Mouse (Mus musculus): Measurements from ENCODE around the gene Catsper3. TPM values are rescaled to one million over a fixed set of nuclear protein-coding genes. Genes with fewer than 3 reads are reported as not detected.

Catsper3 gene
- under 1 TPM in 1 of 2 experiments, not detected in 1; 0.38 TPM for total RNA-seq (2021)

- no peak for DNase-seq
These were observed at the start of gene Catsper3 for GRCm38 (mm10) chr13:55784268-55784667. Gene Catsper3, plus strand, starts transcription at chr13:55784568.

GRCm38 (mm10) chr13:55737885-55738284, 46.5 kb upstream of the Catsper3 start:
- no peak for DNase-seq

GRCm38 (mm10) chr13:55742306-55742705, 42.1 kb upstream of the Catsper3 start:
- DNase-seq, result peak in 1 of 2 experiments; percentile 25

GRCm38 (mm10) chr13:55754380-55754779, 30.0 kb upstream of the Catsper3 start:
- no peak for DNase-seq

GRCm38 (mm10) chr13:55756789-55757188, 27.6 kb upstream of the Catsper3 start:
- DNase-seq, result no peak

GRCm38 (mm10) chr13:55757645-55758044, 26.7 kb upstream of the Catsper3 start:
- no peak for DNase-seq

GRCm38 (mm10) chr13:55760576-55760975, 23.8 kb upstream of the Catsper3 start:
- no peak for DNase-seq

GRCm38 (mm10) chr13:55761486-55761885, 22.9 kb upstream of the Catsper3 start:
- no peak for DNase-seq

- DNase-seq, result no peak
These were observed 10.0 kb upstream of the Catsper3 start for GRCm38 (mm10) chr13:55774352-55774751.

- DNase-seq, result no peak
These were observed 9.3 kb upstream of the Catsper3 start for GRCm38 (mm10) chr13:55775056-55775455.

- DNase-seq, result no peak
These were observed 1.8 kb downstream of the Catsper3 start for GRCm38 (mm10) chr13:55786120-55786519.

GRCm38 (mm10) chr13:55801246-55801645, 16.9 kb downstream of the Catsper3 start:
- DNase-seq, result no peak

GRCm38 (mm10) chr13:55803973-55804372, 19.6 kb downstream of the Catsper3 start:
- DNase-seq, result no peak

- no peak for DNase-seq
These were observed 24.8 kb downstream of the Catsper3 start for GRCm38 (mm10) chr13:55809041-55809623.

- no peak for DNase-seq
These were observed 25.3 kb downstream of the Catsper3 start for GRCm38 (mm10) chr13:55809707-55810106.

- no peak for DNase-seq
These were observed 26.6 kb downstream of the Catsper3 start for GRCm38 (mm10) chr13:55810947-55811346.

GRCm38 (mm10) chr13:55813490-55814016, 29.2 kb downstream of the Catsper3 start:
- DNase-seq, result no peak

- DNase-seq, result no peak
These were observed 30.5 kb downstream of the Catsper3 start for GRCm38 (mm10) chr13:55814834-55815233.

GRCm38 (mm10) chr13:55822499-55822898, 38.1 kb downstream of the Catsper3 start:
- DNase-seq, result no peak

GRCm38 (mm10) chr13:55824151-55824945, 40.0 kb downstream of the Catsper3 start:
- DNase-seq, result no peak

- no peak for DNase-seq
These were observed 40.9 kb downstream of the Catsper3 start for GRCm38 (mm10) chr13:55825245-55825681.

- DNase-seq, result no peak
These were observed 41.8 kb downstream of the Catsper3 start for GRCm38 (mm10) chr13:55826008-55826671.
